8 mouse cellular contexts compared by ENCODE assay signal in the genomic region with DNA sequence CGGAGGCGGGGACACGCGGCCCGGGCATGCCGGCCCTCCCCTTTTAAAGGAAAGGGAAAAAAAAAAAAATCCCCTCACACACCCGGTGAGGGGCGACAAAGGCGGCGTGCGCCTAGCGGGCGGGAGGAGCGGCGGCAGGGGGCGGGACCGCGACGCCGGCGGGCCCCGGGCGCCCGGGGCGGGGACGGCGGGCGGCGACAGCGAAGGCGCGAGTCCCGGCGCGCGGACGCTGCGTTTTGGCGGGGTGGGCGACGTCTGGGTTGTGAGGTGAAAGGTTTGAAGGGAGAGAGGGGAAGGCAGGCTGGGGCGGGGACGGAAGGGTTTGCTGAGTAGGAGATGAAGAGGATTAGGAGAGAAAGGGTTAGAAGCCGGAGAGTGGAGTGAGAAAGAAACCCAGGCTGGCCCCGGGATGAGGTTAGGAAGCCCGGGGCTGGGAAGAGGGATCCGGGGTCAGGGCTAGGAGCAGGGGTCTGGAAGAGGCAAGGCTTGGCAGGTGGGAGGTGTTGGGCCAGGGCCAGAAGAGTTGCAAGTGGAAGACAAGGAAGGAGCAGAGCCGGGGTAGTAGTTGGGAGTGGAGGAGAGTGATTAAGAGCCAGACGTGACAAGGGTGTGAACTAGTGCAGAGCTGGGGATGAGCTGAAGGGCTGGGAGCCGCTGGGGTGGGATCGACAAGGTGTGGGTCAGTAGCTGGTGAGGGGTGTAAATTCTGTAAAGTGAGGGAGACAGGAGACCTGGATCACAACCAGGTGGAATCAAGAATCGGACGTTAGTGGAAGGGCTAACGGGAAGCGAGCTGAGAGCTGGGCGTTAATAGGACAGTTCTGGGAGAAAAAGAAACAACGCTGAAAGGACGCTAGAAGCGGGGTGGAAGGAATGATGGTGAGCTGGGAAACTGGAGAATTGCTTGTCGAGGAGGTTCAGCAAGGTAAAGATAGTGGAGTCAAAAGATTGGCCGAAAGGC. TPM values are rescaled to one million over a fixed set of nuclear protein-coding genes. Genes with fewer than 3 reads are reported as not detected.
A peak's percentile ranks its signal among the peaks of the same experiment; 100 is the strongest.
DNase-seq lines count a peak whose midpoint lies in the region; ATAC-seq lines count a peak whose summit lies in the region.

No protein-coding gene starts in this region.

- H3K27me3 ChIP-seq in forebrain, embryonic 10.5 days (ENCODE audit: poor library complexity, severe bottlenecking): no peaks in the 10 kb centered on the region
- no peaks in the 10 kb centered on the region for H3K27me3 ChIP-seq in midbrain, embryonic 10.5 days (ENCODE audit: low read depth, poor library complexity, severe bottlenecking)
- no peaks in the 10 kb centered on the region for H3K27me3 ChIP-seq in splenic B cell, adult 2 months (ENCODE audit: control insufficient read depth, insufficient read depth, low read length, poor library complexity, severe bottlenecking)

- H3K36me3 ChIP-seq in forebrain, embryonic 10.5 days (replicated peaks): peaks cover 21% of the 10 kb centered on the region
- peaks cover 20% of the 10 kb centered on the region for H3K36me3 ChIP-seq in midbrain, embryonic 10.5 days
- no peaks in the 10 kb centered on the region for H3K36me3 ChIP-seq in splenic B cell, adult 2 months (ENCODE audit: control insufficient read depth, insufficient read depth, low read length, poor library complexity, severe bottlenecking)

- H3K27ac ChIP-seq in forebrain, embryonic 10.5 days: peak overlapping the region; percentile 93
- peak overlapping the region; percentile 94 for H3K27ac ChIP-seq in midbrain, embryonic 10.5 days (replicated peaks)

- under 1% methylated on average over 61 of the region's 61 CpGs for WGBS in forebrain, embryonic 10.5 days
- under 1% methylated on average over 61 of the region's 61 CpGs for WGBS in midbrain, embryonic 10.5 days

- peak; percentile 9 to 12; a peak in 3 of 4 replicates for ATAC-seq in hematopoietic stem cell, adult 5-6 weeks (replicated peaks in 1 of 2; ENCODE audit: insufficient read depth in 1 of 2, low FRiP score in 2 of 2, low TSS enrichment in 1 of 2, low read depth in 1 of 2, poor library complexity in 2 of 2, severe bottlenecking in 2 of 2)

- peak; percentile 97 for DNase-seq in heart, adult 11 months
- no peak for DNase-seq in heart, adult 18-20 months
- DNase-seq in R1 (ENCODE audit: low read depth, low spot score): peak; percentile 70
- peak; percentile 73 for DNase-seq in forebrain, embryonic 10.5 days (ENCODE audit: extremely low spot score, low spot score)
- DNase-seq in left cerebral cortex, postnatal 10 days (ENCODE audit: extremely low spot score in 1 of 2, low spot score in 2 of 2): peak; percentile 47 to 74
- no peak for DNase-seq in midbrain, embryonic 10.5 days (ENCODE audit: low spot score)
- DNase-seq in splenic B cell, adult 2 months (ENCODE audit: low read depth, low spot score): peak; percentile 23

- peak overlapping the region; percentile 74 for H3K4me3 ChIP-seq in forebrain, embryonic 10.5 days
- peak overlapping the region; percentile 79 for H3K4me3 ChIP-seq in midbrain, embryonic 10.5 days

- peaks cover 43% of the 10 kb centered on the region for H3K4me1 ChIP-seq in forebrain, embryonic 10.5 days
- peaks cover 44% of the 10 kb centered on the region for H3K4me1 ChIP-seq in midbrain, embryonic 10.5 days

- intact Hi-C loops in left cerebral cortex, postnatal 10 days (cut with DNase I): loop anchor here (5.0 kb wide), 1 partner anchor 42 kb away; no protein-coding TSS in a partner anchor

- H3K9me3 ChIP-seq in forebrain, embryonic 10.5 days: no peaks in the 10 kb centered on the region
- H3K9me3 ChIP-seq in midbrain, embryonic 10.5 days (replicated peaks): no peaks in the 10 kb centered on the region

RNA-seq across cellular contexts. Expression of gene Usp49, which starts 0.5 kb away (rescaled TPM):
- total RNA-seq in heart, adult 18-20 months (2021): 1 to 10 TPM; 1.4 to 3.7 TPM
- polyA plus RNA-seq in forebrain, embryonic 10.5 days (2016; fragmentation: Nextera tagmentation; extraction: Ambion mirVana): 5.0 and 6.0 TPM in 2 replicates
- total RNA-seq in hematopoietic stem cell, adult 5-6 weeks (2017): 5.4 and 8.3 TPM in 2 replicates
- 10 to 100 TPM; 14.8 to 15.1 TPM for total RNA-seq in left cerebral cortex, postnatal 10 days (2021)
- polyA plus RNA-seq in midbrain, embryonic 10.5 days (2016; fragmentation: Nextera tagmentation; extraction: Ambion mirVana): 4.9 and 7.3 TPM in 2 replicates

RNA-seq across cellular contexts. Expression of gene Gm20517, which starts 18.6 kb away (rescaled TPM):
- 1 to 10 TPM; 1.9 to 3.4 TPM for total RNA-seq in heart, adult 18-20 months (2021)
- 1.5 and 1.9 TPM in 2 replicates for polyA plus RNA-seq in forebrain, embryonic 10.5 days (2016; fragmentation: Nextera tagmentation; extraction: Ambion mirVana)
- 3.1 and 7.0 TPM in 2 replicates for total RNA-seq in hematopoietic stem cell, adult 5-6 weeks (2017)
- 1 to 10 TPM; 6.2 to 6.4 TPM for total RNA-seq in left cerebral cortex, postnatal 10 days (2021)
- 1.4 and 2.2 TPM in 2 replicates for polyA plus RNA-seq in midbrain, embryonic 10.5 days (2016; fragmentation: Nextera tagmentation; extraction: Ambion mirVana)

RNA-seq across cellular contexts. Expression of gene Med20, which starts 18.6 kb away (rescaled TPM):
- 10 to 100 TPM; 19.0 to 19.5 TPM for total RNA-seq in heart, adult 18-20 months (2021)
- polyA plus RNA-seq in forebrain, embryonic 10.5 days (2016; fragmentation: Nextera tagmentation; extraction: Ambion mirVana): 43.4 and 47.5 TPM in 2 replicates
- total RNA-seq in hematopoietic stem cell, adult 5-6 weeks (2017): 18.0 and 33.5 TPM in 2 replicates
- 10 to 100 TPM; 21.4 to 23.5 TPM for total RNA-seq in left cerebral cortex, postnatal 10 days (2021)
- polyA plus RNA-seq in midbrain, embryonic 10.5 days (2016; fragmentation: Nextera tagmentation; extraction: Ambion mirVana): 43.2 and 45.9 TPM in 2 replicates

RNA-seq across cellular contexts. Expression of gene Bysl, which starts 18.7 kb away (rescaled TPM):
- 10 to 100 TPM; 13.5 to 16.5 TPM for total RNA-seq in heart, adult 18-20 months (2021)
- polyA plus RNA-seq in forebrain, embryonic 10.5 days (2016; fragmentation: Nextera tagmentation; extraction: Ambion mirVana): 43.2 and 45.4 TPM in 2 replicates
- 6.9 and 12.1 TPM in 2 replicates for total RNA-seq in hematopoietic stem cell, adult 5-6 weeks (2017)
- 10 to 100 TPM; 25.2 to 25.3 TPM for total RNA-seq in left cerebral cortex, postnatal 10 days (2021)
- polyA plus RNA-seq in midbrain, embryonic 10.5 days (2016; fragmentation: Nextera tagmentation; extraction: Ambion mirVana): 41.2 and 41.9 TPM in 2 replicates

RNA-seq across cellular contexts. Expression of gene Tomm6, which starts 58.2 kb away (rescaled TPM):
- total RNA-seq in heart, adult 18-20 months (2021): 100 to 1,000 TPM; 118 to 129 TPM
- 362 and 379 TPM in 2 replicates for polyA plus RNA-seq in forebrain, embryonic 10.5 days (2016; fragmentation: Nextera tagmentation; extraction: Ambion mirVana)
- 23.4 and 49.8 TPM in 2 replicates for total RNA-seq in hematopoietic stem cell, adult 5-6 weeks (2017)
- total RNA-seq in left cerebral cortex, postnatal 10 days (2021): 100 to 1,000 TPM; 209 to 222 TPM
- polyA plus RNA-seq in midbrain, embryonic 10.5 days (2016; fragmentation: Nextera tagmentation; extraction: Ambion mirVana): 363 and 364 TPM in 2 replicates

Comparison
In these comparisons a context has a peak if more than half of its experiments do, and no peak if none do; other contexts are left out.
1. DNase-seq: peak in heart, adult 11 months (single experiment), R1 (single experiment), forebrain, embryonic 10.5 days (single experiment), left cerebral cortex, postnatal 10 days (2 of 2) and splenic B cell, adult 2 months (single experiment); none in heart, adult 18-20 months (0 of 2) and midbrain, embryonic 10.5 days (single experiment).